8 mouse cellular contexts compared by ENCODE assay signal in genomic region chr11:117848985-117849671, GRCm38 (mm10). TPM values are rescaled to one million over a fixed set of nuclear protein-coding genes. Genes with fewer than 3 reads are reported as not detected.
DNase-seq lines count a peak whose midpoint lies in the region; ATAC-seq lines count a peak whose summit lies in the region.

Gene Birc5 (plus strand): TSS chr11:117849251.

- H3K36me3 ChIP-seq in megakaryocyte, embryonic 14.5 days (replicated peaks; ENCODE audit: low read length) = peaks cover 31% of the 10 kb centered on the region

- ATAC-seq in inflammation-experienced regulatory T-cells, adult 6 months = peak; percentile 91

- DNase-seq in adrenal gland, adult (ENCODE audit: inconsistent age in 2 of 2, low spot score in 1 of 2) = peak; percentile 97 to 98
- DNase-seq in embryo, embryonic 10 days (ENCODE audit: low spot score) = peak; percentile 98
- peak; percentile 95 for DNase-seq in gastrocnemius, postnatal 10 days
- peak; percentile 88 to 94 for DNase-seq in left cerebral cortex, adult 9 months (ENCODE audit: low spot score in 2 of 2)
- DNase-seq in right cerebral cortex, adult 2 months (ENCODE audit: low spot score in 2 of 2) = peak; percentile 95
- peak; percentile 82 for DNase-seq in urinary bladder, postnatal 10 days (ENCODE audit: low spot score)

- H3K4me3 ChIP-seq in megakaryocyte, embryonic 14.5 days (replicated peaks) = peak within 1 kb of the TSS; percentile 98

- peaks cover 49% of the 10 kb centered on the region for H3K4me1 ChIP-seq in megakaryocyte, embryonic 14.5 days

- H3K27me3 ChIP-seq in megakaryocyte, embryonic 14.5 days (replicated peaks) = no peaks in the 10 kb centered on the region

- H3K9me3 ChIP-seq in megakaryocyte, embryonic 14.5 days = no peaks in the 10 kb centered on the region

RNA-seq across cellular contexts. Expression of gene Birc5, which starts in this region (rescaled TPM):
- total RNA-seq in gastrocnemius, postnatal 10 days (2021) = 10 to 100 TPM; 11.4 to 13.2 TPM
- 100 to 1,000 TPM in 1 of 3 experiments, 10 to 100 TPM in 2; 16.8 to 256 (median 23.6) TPM for polyA plus RNA-seq in inflammation-experienced regulatory T-cells, adult 6 months (2017; shearing (Covaris generic))
- polyA plus RNA-seq in megakaryocyte, embryonic 14.5 days (2012; ENCODE audit: insufficient read depth, low replicate concordance) = 58.9 and 69.8 TPM in 2 replicates

Comparison
In these comparisons a context has a peak if more than half of its experiments do, and no peak if none do; other contexts are left out.
1. Peak in every context shown above with its lines: DNase-seq, ATAC-seq and H3K4me3 ChIP-seq.